Mouse (Mus musculus) brain, embryonic 18.5 days (tissue): ENCODE results near the gene Gm3776.
"Not testable (repeated sequence)": the region's sequence is repeated elsewhere in the genome, so short reads cannot be mapped to it uniquely, and the experiment has no call there.

Experiments
- DNase-seq: peaks from one replicate; pipeline ENCODE4 v3.0.0-alpha.2; 2012; ENCODE audit warnings: low read depth, low spot score

Gm3776 gene

GRCm38 (mm10) chr9:78256914-78257313, at the start of gene Gm3776:
Gm3776 (plus strand) TSS chr9:78257129.
- not testable (repeated sequence) for DNase-seq

GRCm38 (mm10) chr9:78208956-78209355, 48.0 kb upstream of the Gm3776 start:
- DNase-seq: no peak

DNA sequence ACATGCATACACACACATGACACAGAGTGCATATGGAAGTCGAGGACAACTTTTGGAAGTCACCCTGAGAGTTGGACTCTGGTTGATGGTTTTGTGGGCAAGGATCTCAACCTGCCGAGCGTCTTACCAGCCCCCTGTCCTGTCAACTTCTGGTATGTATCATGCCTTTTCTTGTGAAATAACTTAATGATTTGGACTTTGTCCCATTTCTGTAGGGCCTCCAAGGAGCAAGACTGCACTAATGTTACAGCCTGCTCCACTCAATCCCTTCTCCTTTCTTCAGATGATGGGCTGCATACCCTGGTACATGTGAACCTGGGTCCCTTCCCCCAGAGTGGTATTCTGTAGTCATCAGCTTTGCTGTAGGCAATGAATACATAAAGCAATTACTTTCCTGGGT, 46.9 kb upstream of the Gm3776 start:
- DNase-seq: no peak

- DNase-seq: no peak
Measured at GRCm38 (mm10) chr9:78210821-78211220, 46.1 kb upstream of the Gm3776 start.

DNA sequence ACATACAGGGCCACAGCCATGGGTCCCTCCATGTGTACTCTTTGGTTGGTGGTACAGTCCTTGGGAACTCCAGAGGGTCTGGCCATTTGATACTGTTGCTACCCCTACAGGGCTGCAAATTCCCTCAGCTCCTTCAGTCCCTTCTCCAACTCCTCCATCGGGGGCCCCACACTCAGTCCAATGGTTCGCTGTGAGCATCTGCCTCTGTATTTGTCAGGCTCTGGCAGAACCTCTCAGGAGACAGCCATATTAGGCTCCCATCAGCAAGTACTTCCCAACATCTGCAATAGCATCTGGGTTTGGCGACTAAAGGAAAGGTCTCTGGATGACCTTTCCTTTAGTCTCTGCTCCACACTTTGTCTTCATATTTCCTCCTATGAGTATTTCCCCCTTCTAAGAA, 45.4 kb upstream of the Gm3776 start:
- no peak for DNase-seq

- DNase-seq: no peak
Measured at GRCm38 (mm10) chr9:78212341-78213049, 44.4 kb upstream of the Gm3776 start.

GRCm38 (mm10) chr9:78217074-78217473, 39.9 kb upstream of the Gm3776 start:
- no peak for DNase-seq

GRCm38 (mm10) chr9:78222616-78223015, 34.3 kb upstream of the Gm3776 start:
- no peak for DNase-seq

DNA sequence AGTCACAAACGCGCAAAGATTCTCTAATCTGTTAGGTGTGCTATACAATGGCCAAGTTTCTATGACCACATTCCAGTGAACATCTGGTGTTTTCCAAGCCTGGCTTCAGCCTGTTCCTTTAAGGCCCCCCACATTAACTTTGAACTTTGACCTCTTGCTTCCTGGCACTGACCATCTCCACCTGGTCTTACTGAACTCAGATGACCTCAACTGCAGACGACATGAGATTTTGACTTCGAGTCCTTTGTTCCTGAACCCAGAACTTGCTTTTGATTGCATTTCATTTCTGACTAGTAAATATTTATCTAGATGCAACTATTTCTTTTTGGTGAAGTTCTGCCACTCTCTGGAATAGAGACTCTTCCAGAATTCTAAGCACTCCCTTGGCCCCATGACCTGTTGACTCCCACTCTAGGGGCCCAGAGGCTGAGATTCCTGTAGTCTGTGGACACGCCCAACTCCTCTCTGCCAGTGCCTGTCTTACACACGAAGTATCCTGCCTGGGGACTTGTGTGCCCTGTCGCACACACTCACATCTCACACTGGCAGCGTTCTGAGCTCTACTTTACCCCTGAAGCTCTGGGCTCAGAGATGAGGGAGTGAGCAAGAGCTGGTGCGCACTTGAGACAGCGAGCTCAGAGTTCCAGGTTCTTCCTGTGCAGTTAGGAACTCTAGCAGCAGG, 33.6 kb upstream of the Gm3776 start:
- DNase-seq: no peak

GRCm38 (mm10) chr9:78224418-78224817, 32.5 kb upstream of the Gm3776 start:
- no peak for DNase-seq

GRCm38 (mm10) chr9:78225304-78225703, 31.6 kb upstream of the Gm3776 start:
- no peak for DNase-seq

DNA sequence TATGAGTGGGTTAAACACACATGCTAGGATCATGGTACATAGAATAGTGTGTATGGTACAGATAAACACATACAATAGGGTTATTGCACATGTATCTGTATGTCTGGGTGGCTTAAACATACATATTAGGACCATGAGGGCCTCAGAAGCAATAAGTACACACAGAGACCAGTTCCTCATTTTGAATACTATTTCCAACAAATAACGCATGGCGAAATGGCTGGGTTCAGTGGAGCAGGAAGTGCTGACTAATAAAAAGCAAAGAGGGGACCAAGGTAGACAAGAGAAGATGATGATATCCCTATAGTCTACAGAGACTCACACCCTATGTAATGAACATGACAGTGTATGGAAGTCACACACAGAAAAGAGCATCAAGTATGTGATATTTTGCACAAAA, 28.8 kb upstream of the Gm3776 start:
- DNase-seq: no peak

- DNase-seq: not testable (repeated sequence)
Measured at GRCm38 (mm10) chr9:78229658-78230057, 27.3 kb upstream of the Gm3776 start.

DNA sequence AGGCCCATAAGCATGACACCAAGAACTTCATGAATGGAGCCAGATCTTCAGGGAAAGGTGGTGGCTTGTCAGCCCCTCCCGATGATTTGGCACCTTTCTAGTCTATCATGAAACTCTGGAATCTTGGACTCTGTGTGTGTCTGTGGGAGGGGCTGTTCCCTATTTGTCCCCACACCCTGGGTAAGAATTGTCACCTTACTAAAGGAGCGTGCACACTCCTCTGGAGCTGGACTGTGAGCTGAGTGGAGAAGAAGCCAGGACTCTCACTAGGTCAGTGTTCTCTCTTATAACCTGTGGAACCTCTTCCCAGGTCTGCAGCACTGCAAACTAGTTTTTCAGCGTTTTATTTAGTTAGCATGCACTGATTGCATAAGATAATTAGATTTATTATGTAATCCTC, 26.5 kb upstream of the Gm3776 start, which contains the start of gene Gsta1:
TSS of gene Gsta1 (plus strand) at position 196 of the 400 bp plus-strand sequence.
- not testable (repeated sequence) for DNase-seq

- DNase-seq: not testable (repeated sequence)
Measured at GRCm38 (mm10) chr9:78233121-78233695, 23.7 kb upstream of the Gm3776 start.

DNA sequence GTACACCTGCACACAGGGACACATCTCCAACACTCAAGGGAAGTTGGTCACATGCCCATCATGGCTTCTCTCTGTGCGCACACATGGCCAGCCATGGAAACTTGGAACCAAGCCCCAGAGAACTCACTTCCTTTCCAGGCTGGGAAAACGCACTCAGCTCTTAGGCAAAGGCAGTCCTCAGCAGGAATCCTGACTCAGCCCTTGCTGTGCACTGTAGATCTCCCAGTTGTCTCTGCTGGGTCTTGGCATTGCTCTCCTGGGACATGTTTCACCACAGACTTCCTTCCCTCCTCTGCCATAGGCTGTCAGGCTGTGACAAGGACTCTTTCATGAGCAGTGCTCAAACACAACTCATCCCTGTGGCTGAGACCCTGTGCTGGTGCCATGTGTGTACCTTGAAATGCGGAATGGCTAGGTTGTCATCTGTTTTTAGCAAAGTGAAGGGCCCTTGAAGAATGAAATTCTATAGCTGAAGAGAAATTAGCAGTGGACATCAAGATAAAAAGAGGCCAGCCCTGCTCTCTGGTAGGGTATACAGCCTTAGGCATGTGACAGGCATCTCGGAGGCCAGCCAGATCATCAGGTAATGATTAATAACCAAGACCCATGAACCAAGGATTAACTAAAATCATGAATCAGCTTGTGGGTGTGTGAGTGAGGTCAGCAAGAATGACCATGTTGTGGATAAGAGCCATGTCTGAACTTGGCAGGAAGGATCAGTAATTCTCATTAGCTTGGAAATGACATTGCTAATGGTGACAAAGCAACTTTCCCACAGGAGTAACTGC, 1.1 kb upstream of the Gm3776 start:
- not testable (repeated sequence) for DNase-seq

DNA sequence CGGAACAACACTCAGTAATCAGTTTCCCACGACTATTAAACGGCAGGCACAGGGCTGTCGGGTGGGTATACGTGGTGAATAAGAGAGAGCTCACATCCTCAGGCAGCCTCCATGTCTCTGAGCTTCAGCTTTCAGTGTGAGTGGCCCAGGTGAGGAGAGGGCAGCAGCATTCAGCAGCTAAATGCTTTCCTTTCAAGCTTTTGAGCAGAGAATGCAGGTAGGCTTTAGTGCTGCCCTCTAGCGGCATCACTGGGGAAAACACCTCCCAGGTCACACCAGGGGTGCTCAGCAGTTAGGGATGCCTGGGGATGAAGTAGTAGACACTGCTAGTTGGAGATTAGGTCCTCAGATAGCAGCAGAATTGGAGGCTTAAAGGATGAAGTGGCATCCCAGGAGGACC, 2.8 kb downstream of the Gm3776 start:
- DNase-seq: not testable (repeated sequence)

- not testable (repeated sequence) for DNase-seq
Measured at GRCm38 (mm10) chr9:78270945-78271344, 14.0 kb downstream of the Gm3776 start.

GRCm38 (mm10) chr9:78282002-78282711, 25.2 kb downstream of the Gm3776 start:
- DNase-seq: not testable (repeated sequence)

- DNase-seq: not testable (repeated sequence)
Measured at GRCm38 (mm10) chr9:78289063-78289462, 32.1 kb downstream of the Gm3776 start.

DNA sequence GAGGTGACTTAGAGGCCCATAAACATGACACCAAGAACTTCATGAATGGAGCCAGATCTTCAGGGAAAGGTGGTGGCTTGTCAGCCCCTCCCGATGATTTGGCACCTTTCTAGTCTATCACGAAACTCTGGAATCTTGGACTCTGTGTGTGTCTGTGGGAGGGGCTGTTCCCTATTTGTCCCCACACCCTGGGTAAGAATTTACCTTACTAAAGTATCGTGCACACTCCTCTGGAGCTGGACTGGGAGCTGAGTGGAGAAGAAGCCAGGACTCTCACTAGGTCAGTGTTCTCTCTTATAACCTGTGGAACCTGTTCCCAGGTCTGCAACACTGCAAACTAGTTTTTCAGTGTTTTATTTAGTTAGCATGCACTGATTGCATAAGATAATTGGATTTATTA, 32.8 kb downstream of the Gm3776 start, which contains the start of gene Gm10639:
TSS of gene Gm10639 (plus strand) at position 201 of the 400 bp plus-strand sequence.
- not testable (repeated sequence) for DNase-seq
